Mouse (Mus musculus): Measurements from ENCODE around the gene 1700069L16Rik.

Gene 1700069L16Rik

GRCm38 (mm10) chr5:113734376-113734775 lies 9.8 kb upstream of the 1700069L16Rik start:
- peak; percentile 77 for DNase-seq (ENCODE audit: low read depth, low spot score)

DNA sequence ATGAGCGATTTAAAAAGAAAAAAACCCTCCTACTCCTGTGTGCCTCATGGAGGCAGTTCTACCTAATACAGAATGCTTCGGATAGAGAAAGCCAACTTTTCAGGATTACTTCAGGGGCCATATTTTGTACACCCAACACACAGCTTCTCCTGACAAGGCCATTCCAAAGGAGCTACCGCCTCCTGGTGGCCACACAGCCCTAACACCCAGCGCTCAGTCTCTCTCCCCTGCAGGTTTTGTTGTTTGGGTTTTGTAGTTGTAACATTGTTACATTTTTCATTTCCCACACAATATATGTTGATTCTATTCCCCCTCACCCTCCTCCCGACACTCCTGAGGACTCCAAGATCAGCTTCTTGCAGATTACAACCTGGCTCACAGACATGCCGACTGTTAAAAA lies 7.6 kb upstream of the 1700069L16Rik start:
- peak; percentile 66 for DNase-seq (ENCODE audit: low read depth, low spot score)

- no peak for DNase-seq (ENCODE audit: low read depth, low spot score)
These were observed 6.6 kb upstream of the 1700069L16Rik start for GRCm38 (mm10) chr5:113731174-113731573.

DNA sequence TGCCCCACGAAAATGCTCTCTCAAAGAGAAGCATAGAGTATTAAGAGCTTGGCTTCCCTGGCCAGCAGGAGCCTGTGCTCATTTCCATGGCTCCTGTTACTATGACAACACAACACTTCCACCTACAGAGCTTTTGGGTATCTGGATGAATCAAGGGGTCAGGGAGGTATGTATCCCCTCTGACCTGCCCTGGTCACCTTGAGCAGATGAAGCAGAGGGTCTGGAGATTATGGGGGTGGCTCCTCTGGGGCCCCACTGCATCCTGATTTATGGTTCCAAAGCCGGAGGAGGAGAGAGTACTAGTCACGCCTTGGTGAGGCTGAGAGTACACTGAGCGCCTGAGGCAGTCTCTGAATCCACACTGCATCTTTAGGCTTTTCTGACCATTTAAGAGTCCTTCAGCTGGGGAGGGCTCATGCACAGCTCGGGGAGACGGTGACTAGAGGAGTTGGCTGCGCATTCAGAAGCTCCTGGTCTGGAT lies 6.1 kb upstream of the 1700069L16Rik start:
- DNase-seq (ENCODE audit: low read depth, low spot score) = peak; percentile 61

GRCm38 (mm10) chr5:113728691-113729090 lies 4.1 kb upstream of the 1700069L16Rik start:
- no peak for DNase-seq (ENCODE audit: low read depth, low spot score)

DNA sequence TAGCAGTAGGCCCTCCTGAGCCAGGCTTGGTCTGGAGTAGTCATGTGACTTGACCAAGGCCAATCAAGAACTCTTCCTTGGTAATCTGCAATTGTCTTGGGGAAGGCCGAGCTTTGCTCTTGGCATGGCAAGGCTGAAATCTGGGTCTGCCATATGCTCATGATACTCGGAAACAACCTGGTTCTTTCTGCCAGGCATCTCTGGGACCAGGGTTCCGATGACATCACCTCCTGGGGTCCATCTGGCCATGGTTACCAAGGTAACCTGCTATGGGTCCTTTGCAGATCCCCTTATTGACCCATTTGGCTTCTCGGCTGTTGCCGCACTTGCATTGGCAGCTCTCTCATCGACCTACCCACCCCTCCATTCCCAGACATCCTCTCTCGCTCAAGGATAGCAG lies 3.4 kb upstream of the 1700069L16Rik start:
- DNase-seq (ENCODE audit: low read depth, low spot score) = no peak

DNA sequence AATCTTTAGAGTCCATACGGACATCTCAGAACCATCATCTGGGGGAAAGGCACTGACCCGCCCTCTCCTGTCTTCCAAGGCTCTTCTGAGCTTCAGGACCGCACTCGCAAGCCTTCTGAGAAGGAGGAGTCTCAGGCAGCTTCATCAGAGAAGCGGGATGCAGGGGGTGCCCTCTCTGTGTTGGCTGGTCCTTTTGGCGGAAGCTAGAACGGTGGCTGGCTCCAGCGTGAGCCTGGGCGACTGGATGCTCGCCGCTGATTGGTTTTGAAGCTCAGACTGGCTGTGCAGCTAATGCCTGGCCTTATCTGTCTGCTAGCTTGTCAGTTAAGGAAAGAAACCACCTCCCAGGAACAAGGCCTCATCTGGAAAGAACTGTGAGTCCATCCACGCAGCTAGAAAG lies 2.7 kb upstream of the 1700069L16Rik start:
- DNase-seq (ENCODE audit: low read depth, low spot score) = no peak

DNA sequence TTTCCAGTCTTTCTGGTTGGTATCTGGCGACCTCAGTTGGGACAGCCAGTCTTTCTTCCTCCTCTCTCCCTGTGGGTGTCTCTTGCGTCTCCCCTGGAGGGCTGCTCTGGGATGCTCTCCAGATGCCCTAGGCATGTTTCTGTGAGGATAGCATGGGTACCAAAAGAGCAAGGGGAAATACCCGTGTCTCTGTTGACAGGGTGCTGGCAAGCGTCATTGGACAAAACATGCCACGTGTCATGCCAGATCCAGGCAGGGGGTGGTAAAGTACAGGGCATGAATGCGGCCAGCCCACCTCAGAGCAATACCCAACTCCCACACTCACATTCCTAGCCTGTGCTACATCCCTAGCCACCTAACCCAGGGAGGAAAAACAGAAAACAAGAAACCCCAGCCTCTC lies 2.0 kb upstream of the 1700069L16Rik start:
- DNase-seq (ENCODE audit: low read depth, low spot score) = no peak

DNA sequence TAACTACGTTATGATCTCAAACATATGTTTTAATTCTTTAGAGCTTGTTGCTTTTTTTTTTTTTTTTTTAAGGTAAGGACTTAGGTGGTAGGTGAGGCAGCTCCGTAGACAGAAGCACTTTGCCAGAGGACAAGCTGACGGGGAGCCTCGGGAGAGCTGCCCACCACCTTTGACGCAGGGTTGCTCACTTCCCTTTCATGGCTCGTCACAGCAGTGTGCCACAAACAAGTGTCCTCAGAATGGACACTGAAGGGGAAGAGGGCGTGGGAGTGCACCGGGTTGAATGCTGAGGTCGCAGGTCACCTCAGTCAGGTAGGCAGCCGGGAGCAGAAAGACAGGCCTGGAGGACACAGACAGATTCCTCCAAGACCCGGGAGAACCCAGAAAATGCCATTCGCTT lies 845 bp upstream of the 1700069L16Rik start:
- DNase-seq (ENCODE audit: low read depth, low spot score) = no peak

GRCm38 (mm10) chr5:113723567-113724237 lies 870 bp downstream of the 1700069L16Rik start:
- DNase-seq (ENCODE audit: low read depth, low spot score) = no peak

DNA sequence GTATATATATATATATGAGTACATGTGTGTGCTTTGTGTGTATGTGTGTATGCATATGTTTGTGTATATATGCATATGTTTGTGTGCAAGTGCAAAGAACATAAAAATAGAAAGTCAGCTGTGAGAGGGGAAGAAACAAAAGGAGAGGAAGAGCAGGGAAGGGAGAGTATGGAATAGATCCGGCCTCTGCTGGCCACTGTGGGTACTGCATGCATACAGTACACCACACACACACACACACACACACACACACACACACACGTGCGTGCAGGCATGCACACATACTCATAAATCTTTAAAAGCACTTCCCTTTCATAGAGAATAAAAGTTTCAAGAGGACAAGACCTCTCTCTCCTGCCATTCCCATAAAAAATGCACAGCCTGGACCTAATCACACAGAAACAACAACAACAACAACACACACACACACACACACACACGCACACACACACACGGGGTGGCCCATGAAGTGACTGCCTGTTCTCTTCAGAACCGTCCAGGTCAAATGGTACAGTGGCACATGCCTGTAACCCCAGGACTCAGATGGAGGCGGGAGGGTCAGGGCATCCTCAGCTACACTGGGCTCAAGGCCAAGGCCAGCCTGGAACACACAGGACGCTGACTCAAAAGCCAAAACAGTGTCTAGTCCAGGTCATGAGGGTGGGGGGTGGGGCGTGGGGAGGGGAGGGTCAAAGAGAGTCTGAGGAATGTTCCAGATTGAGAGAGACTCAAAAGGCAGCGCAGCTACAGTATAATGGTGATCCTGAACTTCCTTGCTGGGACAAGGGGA lies 2.2 kb downstream of the 1700069L16Rik start:
- peak; percentile 61 for DNase-seq (ENCODE audit: low read depth, low spot score)

DNA sequence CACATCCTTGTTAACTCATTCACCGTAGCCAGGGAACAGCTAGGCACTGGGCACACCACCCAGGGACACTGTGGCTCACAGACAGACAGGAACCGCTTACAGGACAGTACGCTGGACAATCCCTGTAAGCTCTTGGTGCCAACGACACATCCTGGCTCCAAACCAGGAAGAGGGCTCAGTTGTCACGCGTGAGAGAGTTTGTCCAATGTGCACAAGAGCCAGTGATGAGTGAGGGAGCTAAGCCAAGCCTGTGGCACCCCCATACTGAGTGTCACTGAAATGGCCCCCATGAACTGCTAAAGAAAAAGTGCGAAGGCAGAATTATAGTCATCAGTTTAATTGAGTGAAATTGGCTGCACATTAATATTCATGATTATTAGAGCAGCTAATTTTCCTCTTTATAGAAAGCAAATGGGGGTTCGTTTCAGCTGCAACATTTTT lies 5.3 kb downstream of the 1700069L16Rik start:
- no peak for DNase-seq (ENCODE audit: low read depth, low spot score)

DNA sequence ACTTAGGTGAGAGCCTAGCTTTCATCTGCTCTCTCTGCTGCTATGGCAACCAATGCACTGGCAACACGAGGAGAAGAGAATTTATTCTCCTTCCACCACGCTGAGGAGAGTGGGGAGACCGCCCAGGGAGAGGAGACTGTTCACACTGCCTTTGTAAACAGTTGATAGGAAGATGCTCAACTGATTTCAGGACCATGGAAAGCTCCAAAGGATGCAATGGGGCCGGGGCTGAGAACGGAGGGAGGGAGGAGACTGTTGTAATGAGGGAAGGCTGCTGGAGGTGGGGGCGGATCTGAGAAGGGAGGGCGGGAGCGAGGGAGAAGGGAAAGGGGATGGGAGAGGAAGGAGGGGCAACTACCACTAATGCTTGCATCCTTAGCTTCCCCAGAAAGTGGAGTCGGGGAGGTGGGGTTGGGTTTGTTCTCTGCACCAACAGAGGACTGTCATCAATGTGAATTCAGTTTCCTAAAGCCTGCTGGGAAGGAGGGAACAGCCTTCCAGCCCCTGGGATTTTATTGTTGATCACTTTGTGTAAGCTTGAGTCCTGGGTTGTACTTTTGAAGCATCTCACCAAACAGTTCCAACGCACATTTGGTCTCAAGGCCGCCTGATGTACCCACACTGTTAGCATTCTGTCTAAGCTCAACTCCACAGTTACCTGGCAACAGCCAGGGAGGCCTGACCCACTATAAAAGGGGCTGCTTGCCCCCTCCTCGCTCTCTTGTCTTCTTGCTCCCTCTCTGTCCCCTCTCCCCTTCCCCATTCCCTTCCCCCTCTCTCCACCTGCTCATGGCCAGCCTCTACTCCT lies 7.8 kb downstream of the 1700069L16Rik start:
- DNase-seq (ENCODE audit: low read depth, low spot score) = peak; percentile 95

DNA sequence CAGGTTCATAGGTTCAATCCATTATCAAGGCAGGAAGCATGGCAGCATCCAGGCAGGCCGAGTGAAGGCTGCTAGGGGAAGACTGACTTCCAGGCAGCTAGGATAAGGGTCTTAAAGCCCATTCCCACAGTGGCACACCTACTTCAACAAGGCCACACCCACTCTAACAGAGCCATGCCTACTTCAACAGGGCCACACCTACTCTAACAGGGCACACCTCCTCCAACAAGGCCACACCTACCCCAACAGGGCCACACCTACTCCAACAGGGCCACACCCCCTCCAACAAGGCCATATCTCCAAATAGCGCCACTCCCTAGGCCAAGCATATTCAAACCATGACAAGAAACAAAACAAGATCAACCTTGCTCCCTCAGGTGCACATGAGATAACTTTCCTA lies 11.7 kb downstream of the 1700069L16Rik start:
- DNase-seq (ENCODE audit: low read depth, low spot score) = peak; percentile 85

- DNase-seq (ENCODE audit: low read depth, low spot score) = no peak
These were observed 20.6 kb downstream of the 1700069L16Rik start for GRCm38 (mm10) chr5:113703803-113704585.

DNA sequence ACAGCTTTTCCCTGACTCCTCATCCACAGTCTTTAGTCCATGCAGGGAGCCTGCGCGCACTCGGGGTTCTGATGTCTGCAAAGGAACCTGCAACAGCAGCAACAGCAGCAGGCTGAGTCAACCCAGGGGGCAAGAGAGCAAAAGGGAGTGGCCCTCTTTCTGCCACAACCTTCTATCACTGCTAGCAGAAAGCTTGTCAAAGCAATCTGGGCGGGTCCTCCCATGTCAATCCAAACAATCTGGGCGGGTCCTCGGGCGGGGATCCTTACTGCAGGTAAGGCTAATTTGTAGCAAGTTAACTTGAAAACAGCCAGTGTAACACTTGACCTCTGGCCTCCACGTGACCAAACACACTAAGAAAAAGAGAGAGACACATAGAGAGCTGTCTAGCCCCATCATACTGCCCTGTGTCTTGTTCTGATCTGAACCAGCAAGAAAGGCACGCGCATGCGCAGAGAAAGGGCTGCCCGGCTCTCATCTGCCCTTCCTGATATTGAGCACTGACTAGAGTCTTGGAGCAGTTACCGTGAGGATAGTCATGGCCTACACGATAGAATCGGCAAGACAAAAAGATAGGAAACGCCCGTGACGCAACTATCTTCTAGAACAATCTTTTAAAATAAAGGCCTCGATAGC lies 24.1 kb downstream of the 1700069L16Rik start:
- DNase-seq (ENCODE audit: low read depth, low spot score) = peak; percentile 85

- no peak for DNase-seq (ENCODE audit: low read depth, low spot score)
These were observed 30.2 kb downstream of the 1700069L16Rik start for GRCm38 (mm10) chr5:113694415-113694814.

- no peak for DNase-seq (ENCODE audit: low read depth, low spot score)
These were observed 30.6 kb downstream of the 1700069L16Rik start for GRCm38 (mm10) chr5:113694000-113694399.

- DNase-seq (ENCODE audit: low read depth, low spot score) = peak; percentile 91
These were observed 31.3 kb downstream of the 1700069L16Rik start for GRCm38 (mm10) chr5:113693196-113693755.

- DNase-seq (ENCODE audit: low read depth, low spot score) = no peak
These were observed 33.7 kb downstream of the 1700069L16Rik start for GRCm38 (mm10) chr5:113690866-113691265.
